Mouse (Mus musculus) spleen, postnatal 36 days (tissue): ENCODE data around the gene Ccr8.
"Not testable (repeated sequence)": the region's sequence is repeated elsewhere in the genome, so short reads cannot be mapped to it uniquely, and the experiment has no call there.

Experiments
- DNase-seq, 2 experiments: peaks; one replicate each; pipeline ENCODE4 v3.0.0; 2022; ENCODE audit warnings: low spot score in 2 of 2, mixed read lengths in 1 of 2

Gene Ccr8

DNA sequence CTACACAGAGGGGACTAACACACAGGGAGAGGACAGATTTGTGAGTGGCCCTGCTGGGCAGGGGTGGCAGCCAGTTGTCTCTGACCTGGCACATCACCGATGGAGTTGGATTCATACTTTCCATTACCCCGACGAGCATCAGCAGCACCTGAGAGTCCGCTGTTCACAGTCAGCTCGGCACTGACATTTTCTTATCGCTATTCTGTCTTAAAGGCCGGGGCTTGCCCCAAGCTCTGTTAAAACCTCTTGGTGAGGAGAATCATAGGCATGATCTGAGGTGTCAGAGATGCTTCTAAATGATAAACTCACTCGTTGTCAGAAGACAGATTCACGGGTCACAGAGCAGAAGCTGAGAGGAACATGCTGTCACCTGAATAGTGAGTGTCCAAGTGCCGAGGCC, 828 bp upstream of the Ccr8 start:
- DNase-seq: no peak

DNA sequence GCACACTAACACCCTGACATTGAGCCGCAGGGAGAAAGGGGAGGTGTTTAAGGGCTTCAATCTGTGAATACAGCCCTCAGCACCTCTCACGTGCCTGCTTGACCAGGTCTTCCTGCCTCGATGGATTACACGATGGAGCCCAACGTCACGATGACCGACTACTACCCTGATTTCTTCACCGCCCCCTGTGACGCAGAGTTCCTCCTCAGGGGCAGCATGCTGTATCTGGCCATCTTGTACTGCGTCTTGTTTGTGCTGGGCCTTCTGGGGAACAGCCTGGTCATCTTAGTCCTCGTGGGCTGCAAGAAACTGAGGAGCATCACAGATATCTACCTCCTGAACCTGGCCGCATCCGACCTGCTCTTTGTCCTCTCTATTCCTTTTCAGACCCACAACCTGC, 1.8 kb downstream of the Ccr8 start:
- DNase-seq: no peak

DNA sequence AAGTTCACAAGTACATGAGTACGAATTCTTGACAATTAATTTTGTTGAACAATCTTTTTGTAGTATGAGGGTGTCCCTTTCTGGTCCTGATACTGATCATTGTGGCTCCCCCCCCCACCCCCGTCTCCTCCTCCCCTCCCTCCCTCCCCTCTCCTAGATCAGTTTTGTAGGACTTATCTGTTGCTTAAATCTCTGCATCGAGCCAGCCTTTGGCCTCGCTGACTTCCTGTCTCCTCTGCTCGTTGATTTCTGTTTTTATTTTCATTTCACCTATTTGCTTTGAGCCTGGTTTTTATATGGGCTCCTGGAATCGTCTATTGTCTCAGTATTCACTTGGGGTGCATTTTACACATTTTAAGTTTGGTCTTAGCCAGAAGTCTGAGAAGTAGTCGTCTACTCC, 4.0 kb downstream of the Ccr8 start:
- no peak for DNase-seq

DNA sequence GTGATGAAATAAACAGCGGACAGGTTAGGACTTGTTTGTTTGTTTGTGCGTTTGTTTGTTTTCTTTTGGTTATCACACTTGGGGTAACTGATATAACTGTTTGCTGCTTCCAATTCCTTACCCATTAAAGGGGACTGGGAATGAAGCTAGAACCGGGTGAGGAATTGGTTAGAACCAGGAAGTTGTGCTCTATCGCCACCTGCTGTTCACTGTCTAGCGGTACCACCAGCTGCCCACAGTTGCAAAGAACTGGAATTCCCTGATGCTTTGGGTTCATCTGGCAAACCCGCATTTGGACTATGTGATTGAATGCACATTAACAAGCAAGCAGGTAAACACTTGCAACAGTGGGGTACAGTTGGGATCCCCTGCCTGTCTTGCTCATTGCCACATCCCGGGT, 6.8 kb downstream of the Ccr8 start:
- DNase-seq: peak in 1 of 2 experiments; percentile 19

DNA sequence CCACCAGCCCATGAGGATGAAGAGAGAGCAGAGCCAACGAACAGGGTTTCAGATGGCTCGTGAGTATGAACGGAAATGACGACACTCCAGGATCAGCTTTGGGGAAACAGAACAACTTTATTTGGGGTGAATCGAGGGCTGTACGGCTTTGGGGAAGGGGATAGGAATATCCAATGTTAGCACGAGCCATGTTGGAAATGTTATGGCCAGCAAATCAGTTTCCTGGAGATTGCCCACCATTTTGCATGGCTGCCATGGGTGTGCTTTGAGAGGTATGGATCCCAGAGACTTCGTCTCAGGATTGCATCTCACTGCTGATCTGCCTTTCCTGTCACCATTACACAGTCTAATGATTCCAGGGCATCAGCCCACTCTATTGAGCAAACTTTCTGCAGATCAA, 7.4 kb downstream of the Ccr8 start:
- DNase-seq: no peak

DNA sequence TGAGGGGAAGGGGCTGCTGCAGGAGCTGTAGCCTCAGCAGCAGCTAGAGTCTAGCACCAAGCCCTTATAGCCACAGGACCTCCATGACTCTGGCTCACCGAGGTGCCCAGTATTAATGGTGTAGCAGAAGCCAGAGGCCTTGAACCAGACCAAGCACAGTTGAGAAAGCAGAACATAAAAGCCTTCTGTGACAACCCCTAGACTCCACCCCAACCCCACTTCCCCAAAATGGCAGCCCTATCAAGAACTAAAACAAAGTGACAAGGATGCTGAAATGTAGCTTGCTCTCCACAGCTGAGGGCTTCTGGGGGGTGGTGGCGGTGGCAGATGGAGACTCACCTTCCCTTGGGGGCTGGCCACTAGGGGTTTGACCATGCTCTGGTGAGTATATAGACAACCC, 9.3 kb downstream of the Ccr8 start:
- peak; percentile 20 to 26 for DNase-seq

DNA sequence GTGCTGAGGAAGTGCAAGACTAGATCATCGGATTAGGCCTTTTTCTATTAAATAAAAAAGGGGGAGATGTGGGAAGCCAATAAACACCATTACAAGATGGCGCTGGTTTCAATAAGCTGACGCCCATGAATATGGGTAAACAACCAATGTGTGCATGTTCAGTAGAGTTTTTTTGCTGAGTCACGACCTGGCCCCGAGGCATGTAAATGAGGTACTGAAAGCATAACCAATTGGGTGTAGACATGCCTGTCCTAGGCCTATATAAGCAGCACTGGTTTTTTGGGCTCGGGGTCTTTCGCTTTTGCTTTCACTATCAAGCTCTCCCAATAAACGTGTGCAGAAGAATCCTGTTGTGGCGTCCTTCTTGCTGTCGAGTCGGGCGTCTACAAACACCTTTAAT, 17.0 kb downstream of the Ccr8 start:
- DNase-seq: not testable (repeated sequence)

DNA sequence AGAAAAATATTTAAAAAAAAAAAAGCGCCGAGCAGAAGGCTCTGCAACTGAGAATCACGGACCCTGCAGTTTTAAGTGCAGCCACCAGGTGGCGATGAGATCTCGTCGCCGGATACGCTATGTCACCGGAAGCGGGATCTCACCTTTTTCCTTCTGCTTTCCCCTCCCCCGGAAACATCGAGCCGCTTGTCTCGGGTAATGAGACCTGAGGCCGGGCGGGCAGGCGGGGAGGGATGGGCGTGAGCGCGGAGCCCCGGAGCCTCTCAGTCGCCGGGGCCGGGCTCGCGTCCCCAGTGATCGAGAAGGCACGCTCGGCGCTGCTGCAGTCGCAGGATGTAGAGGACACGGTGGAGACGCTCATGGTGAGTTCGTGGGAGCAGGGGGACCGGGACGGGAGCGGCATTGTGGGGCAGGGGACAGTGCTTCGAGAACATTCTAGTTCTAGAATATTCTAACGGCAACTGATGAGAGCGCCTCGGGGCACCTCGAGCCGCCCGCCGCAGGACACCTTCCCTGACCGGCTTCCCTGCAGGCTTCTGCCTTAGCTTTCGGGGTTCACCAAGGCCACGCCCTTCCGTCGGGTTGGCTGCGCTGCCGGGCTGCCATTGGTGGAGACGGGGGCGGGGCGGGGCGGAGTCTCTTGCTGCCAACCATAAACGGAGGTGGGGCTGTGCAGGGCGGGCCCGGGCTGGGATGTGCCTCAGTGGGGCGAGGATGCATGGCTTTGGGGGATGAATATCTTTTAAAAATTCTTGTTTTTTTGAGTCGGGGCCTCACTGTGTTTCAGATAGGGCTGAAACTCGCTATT, 18.5 kb downstream of the Ccr8 start, which contains the start of gene Slc25a38:
Gene Slc25a38 (plus strand): TSS at position 164 of the 808 bp plus-strand sequence.
- peak; percentile 95 to 96 for DNase-seq

DNA sequence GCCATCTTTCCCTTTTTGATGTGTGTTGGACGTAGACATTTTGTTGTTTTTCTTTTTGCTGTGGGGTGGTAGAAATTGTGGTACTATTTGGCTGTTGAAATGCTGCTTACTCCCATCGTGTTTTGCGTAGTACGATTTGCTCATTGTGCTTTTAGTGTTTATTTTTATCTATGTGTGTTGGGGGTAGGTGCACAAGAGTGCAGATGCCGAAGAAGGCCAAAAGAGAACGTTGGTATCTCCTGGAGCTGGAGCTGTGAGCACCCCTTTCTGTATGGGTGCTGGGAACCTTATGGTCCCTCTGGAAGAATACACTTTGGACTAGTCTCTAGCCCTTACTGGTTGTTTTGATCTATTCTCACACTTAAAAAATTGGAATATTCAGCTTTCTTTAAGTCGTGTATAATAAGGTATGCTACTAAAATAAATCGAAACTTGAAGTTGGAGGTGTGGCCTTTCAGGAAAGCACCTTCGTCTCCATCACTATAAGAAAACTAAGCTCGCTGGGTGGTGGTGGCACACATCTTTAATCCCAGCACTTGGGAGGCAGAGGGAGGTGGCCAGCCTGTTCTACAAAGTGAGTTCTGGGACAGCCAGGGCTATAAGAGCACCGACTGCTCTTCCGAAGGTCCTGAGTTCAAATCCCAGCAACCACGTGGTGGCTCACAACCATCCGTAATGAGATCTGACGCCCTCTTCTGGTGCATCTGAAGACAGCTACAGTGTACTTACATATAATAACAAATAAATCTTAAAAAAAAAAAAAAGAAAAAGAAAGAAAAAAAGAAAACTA, 19.4 kb downstream of the Ccr8 start:
- DNase-seq: no peak

DNA sequence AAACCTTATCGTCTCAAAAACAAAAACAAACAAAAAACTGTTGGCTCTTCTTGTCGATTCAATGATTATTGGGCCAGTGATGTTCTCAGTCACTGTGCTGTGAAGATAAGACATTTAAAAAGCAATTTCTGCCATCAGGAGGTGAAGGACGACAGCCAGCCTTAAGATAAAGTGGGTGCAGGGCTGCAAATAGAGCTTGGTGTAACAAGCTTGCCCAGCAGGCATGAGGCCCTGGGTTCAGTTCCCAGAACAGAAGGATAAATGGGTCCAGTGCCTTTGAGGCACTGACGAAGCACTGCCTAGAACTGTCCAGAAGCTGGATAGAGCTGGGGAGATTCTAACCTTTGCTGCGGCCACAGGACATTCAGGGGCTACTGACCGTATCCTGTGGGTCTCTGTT, 20.6 kb downstream of the Ccr8 start:
- DNase-seq: peak in 1 of 2 experiments; percentile 19

DNA sequence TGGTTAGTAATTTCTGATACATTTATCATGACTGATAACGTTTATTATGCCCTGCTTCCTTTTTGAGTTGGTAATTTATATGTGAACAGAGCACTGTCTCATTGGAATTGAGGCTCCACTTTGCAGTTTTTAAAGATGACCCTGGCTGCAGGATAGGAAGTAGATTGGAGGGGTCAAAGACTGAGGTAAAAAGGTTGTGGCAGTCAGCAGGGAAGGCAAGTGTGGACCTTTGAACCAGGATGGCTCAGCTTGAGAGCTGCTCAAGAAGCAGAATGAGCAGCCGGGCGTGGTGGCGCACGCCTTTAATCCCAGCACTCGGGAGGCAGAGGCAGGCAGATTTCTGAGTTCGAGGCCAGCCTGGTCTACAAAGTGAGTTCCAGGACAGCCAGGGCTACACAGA, 21.5 kb downstream of the Ccr8 start:
- no peak for DNase-seq

GRCm38 (mm10) chr9:120114051-120114788, 22.3 kb downstream of the Ccr8 start:
- DNase-seq: no peak

GRCm38 (mm10) chr9:120114789-120115151, 22.9 kb downstream of the Ccr8 start:
- peak in 1 of 2 experiments; percentile 13 for DNase-seq

GRCm38 (mm10) chr9:120115580-120115979, 23.7 kb downstream of the Ccr8 start:
- DNase-seq: peak; percentile 55 to 68

DNA sequence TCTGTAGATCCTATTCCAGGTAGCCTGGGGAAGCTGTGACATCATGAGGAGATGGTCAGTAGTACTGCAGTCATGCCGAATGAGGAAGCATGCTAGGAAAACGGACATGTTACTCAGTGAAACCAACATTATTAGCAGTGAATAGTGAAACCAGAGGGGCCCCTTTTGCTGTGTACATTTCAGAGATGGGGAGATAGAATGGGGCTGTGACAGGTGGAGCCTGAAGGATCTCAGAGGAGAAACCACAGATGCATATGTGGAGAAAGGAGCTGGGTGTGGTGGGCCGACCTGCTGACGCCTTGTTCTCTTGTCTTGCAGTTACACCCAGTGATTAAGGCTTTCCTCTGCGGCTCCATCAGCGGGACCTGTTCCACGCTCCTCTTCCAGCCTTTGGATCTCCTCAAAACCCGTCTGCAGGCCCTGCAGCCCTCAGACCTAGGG, 24.3 kb downstream of the Ccr8 start:
- DNase-seq: peak in 1 of 2 experiments; percentile 49

DNA sequence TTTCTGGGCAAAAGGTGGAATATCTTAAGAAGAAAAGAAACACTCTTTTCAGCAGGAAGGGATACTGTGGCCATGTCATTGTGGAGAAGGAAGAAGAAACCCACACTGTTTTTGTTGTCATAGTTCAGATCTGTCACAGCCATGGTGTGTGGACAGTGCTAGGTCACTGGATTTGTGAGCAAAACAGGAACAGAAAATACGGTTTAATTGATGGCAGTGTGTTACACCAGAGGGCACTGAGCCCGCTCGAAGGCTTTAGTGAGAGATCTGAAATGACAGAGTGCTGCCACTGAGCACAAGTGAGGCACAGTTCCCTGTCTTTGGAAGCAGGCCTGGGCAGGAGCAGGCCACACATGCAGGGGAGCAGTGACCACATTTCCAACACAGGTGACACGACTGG, 26.3 kb downstream of the Ccr8 start:
- DNase-seq: no peak

- DNase-seq: no peak
Measured at GRCm38 (mm10) chr9:120120503-120120902, 28.6 kb downstream of the Ccr8 start.

DNA sequence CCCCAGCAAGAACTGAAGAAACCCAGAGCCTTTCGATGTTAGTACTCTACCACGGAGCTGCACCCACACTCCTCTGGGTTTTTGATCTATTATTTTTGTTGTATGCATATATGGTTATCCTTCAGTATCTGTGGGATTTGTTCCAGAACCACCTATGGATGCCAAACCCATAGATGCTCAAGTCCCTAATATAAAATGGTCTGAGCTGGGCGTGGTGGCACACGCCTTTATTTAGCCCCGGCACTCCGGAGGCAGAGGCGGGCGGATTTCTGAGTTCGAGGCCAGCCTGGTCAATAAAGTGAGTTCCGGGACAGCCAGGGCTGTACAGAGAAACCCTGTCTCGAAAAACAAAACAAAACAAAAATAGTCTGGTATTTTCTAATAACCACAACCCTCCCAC, 35.0 kb downstream of the Ccr8 start:
- no peak for DNase-seq

- DNase-seq: peak; percentile 97 to 98
Measured at GRCm38 (mm10) chr9:120127538-120128251, 35.8 kb downstream of the Ccr8 start, which contains the start of gene Rpsa. Gene Rpsa (plus strand): TSS chr9:120127689.

GRCm38 (mm10) chr9:120129276-120129675, 37.4 kb downstream of the Ccr8 start:
- DNase-seq: no peak

DNA sequence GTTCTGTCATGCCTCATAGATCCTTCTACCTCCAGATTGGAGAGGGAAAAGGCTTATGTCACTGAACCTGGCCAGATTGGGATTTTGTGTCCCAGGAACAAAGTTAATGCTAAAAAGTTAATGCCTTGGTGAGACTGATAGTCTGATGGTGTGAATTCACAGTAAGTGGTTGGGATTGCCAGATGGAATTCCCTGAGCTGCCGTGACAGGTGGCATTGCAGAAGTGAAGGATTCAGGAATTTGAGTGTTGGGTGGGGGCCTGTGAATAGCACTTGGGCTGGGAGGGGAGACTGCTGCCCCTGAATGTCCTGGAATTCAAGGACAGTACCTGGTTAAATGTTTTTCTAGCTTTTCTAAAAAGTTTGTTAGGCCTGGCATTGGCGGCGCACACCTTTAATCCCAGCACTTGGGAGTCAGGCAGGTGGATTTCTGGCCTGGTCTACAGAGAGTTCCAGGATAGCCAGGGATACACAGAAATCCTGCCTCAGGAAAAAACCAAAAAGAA, 39.9 kb downstream of the Ccr8 start:
- no peak for DNase-seq
